Mouse (Mus musculus) small intestine, adult 2 months (tissue): Measurements from ENCODE around the gene Nhp2. TPM values are rescaled to one million over a fixed set of nuclear protein-coding genes. Genes with fewer than 3 reads are reported as not detected.
A peak's percentile ranks its signal among the peaks of the same experiment; 100 is the strongest.
"Not testable (repeated sequence)": the region's sequence is repeated elsewhere in the genome, so short reads cannot be mapped to it uniquely, and the experiment has no call there.

Source experiments
- H3K27ac ChIP-seq: fragments of 200-500 bp; 2 replicates; pipeline ENCODE4 v1.5.1; 2012; ENCODE audit warnings: low read depth, low read length, control low read depth, inconsistent platforms; ENCODE audit not compliant: insufficient read depth
- H3K27me3 ChIP-seq: fragments of 200-500 bp; 2 replicates; pipeline ENCODE4 v1.6.1; 2012; ENCODE audit warnings: mild to moderate bottlenecking, moderate library complexity, low read length, inconsistent platforms; ENCODE audit not compliant: control insufficient read depth, insufficient read depth
- H3K36me3 ChIP-seq: fragments of 200-500 bp; 2 replicates; pipeline ENCODE4 v1.6.1; 2012; ENCODE audit warnings: mild to moderate bottlenecking, low read length, control low read depth, inconsistent platforms; ENCODE audit not compliant: control insufficient read depth, insufficient read depth
- H3K4me1 ChIP-seq: fragments of 200-500 bp; 2 replicates; pipeline ENCODE4 v1.6.1; 2012; ENCODE audit warnings: low read length, inconsistent platforms, mixed read lengths; ENCODE audit not compliant: control insufficient read depth, insufficient read depth, insufficient read length
- H3K4me3 ChIP-seq: fragments of 200-500 bp; 2 replicates; pipeline ENCODE4 v1.5.1; 2012; ENCODE audit warnings: low read depth, mild to moderate bottlenecking, control low read depth, inconsistent platforms, low read length, moderate library complexity
- CTCF ChIP-seq: fragments of 200-500 bp; IDR thresholded peaks from 2 replicates; pipeline ENCODE4 v1.5.1; 2012; ENCODE audit warnings: low read depth, mild to moderate bottlenecking, control low read depth, inconsistent platforms, low read length, moderate library complexity, mixed read lengths; ENCODE audit not compliant: insufficient replicate concordance, insufficient read length; ENCODE audit errors: extremely low read depth
- POLR2A ChIP-seq: fragments of 200-500 bp; IDR thresholded peaks from 2 replicates; pipeline ENCODE4 v1.6.1; 2012; ENCODE audit warnings: low read depth, mild to moderate bottlenecking, control low read depth, inconsistent platforms, low read length, moderate library complexity
- WGBS: fragments of 180-500 bp; shearing (Covaris S2); methylation state at CpG from one replicate; pipeline ENCODE4 v1.1.7; 2018; 5-methylcytosine and 5-hydroxymethylcytosine counted together
- polyA plus RNA-seq: library from polyadenylated mRNA; depleted of rRNA; stranded (reverse); fragments of >200 nt; gene quantifications from 2 replicates; pipeline ENCODE4 v1.2.3, GENCODE M21; 2012

The Nhp2 gene
- polyA plus RNA-seq, 1 experiment: 45.0 TPM

- under 1% methylated on average over 91 of the region's 91 CpGs for WGBS
- Histone ChIP-seq H3K36me3 (peaks cover 33% of the 10 kb centered on the region), H3K4me1 (peaks cover 3% of the 10 kb centered on the region), H3K4me3 (peak within 1 kb of the TSS; percentile 88), H3K27me3 (no peaks in the 10 kb centered on the region), H3K27ac (peak within 1 kb of the TSS; percentile 79)
- TF ChIP-seq CTCF: no peak
- peak; percentile 99 for TF ChIP-seq POLR2A
These were observed 13.0 kb upstream of the Nhp2 start, which contains the start of gene Hnrnpab for GRCm38 (mm10) chr11:51606447-51607095. Gene Hnrnpab, minus strand, starts transcription at chr11:51606847.

GRCm38 (mm10) chr11:51607096-51607738, 12.3 kb upstream of the Nhp2 start:
- no peak for TF ChIP-seq POLR2A
- H3K27ac ChIP-seq: peak overlapping the region; percentile 73
- WGBS: 2% methylated on average over 15 of the region's 15 CpGs

GRCm38 (mm10) chr11:51609266-51609909, 10.1 kb upstream of the Nhp2 start:
- Histone ChIP-seq H3K4me3 (no peak overlapping the region; the same call in 1 of the 2 replicates), H3K27me3 (no peaks in the 10 kb centered on the region), H3K4me1 (peaks cover 4% of the 10 kb centered on the region), H3K27ac (peak overlapping the region; percentile 94), H3K36me3 (peaks cover 8% of the 10 kb centered on the region)
- WGBS: 21% methylated on average over 3 of the region's 3 CpGs
- no peak for TF ChIP-seq POLR2A
- TF ChIP-seq CTCF: no peak

More at GRCm38 (mm10) chr11:51607096-51607738, 12.3 kb upstream of the Nhp2 start:
- Histone ChIP-seq H3K4me3 (peak overlapping the region; percentile 88), H3K36me3 (peaks cover 27% of the 10 kb centered on the region), H3K4me1 (peaks cover 3% of the 10 kb centered on the region), H3K27me3 (no peaks in the 10 kb centered on the region)

GRCm38 (mm10) chr11:51609940-51610339, 9.6 kb upstream of the Nhp2 start:
- not testable (repeated sequence) for H3K27me3 ChIP-seq, H3K36me3 ChIP-seq, H3K4me1 ChIP-seq, H3K4me3 ChIP-seq
- 0 out of 2 replicates have a peak overlapping the region, but pooled peaks have one; percentile 94 for H3K27ac ChIP-seq
- WGBS: 54% methylated on average over 5 of the region's 5 CpGs

GRCm38 (mm10) chr11:51614256-51614655, 5.3 kb upstream of the Nhp2 start:
- Histone ChIP-seq H3K36me3 (no peaks in the 10 kb centered on the region), H3K27me3 (no peaks in the 10 kb centered on the region), H3K4me1 (peaks cover 14% of the 10 kb centered on the region), H3K4me3 (no peak overlapping the region), H3K27ac (peak overlapping the region; percentile 98; the same call in 1 of the 2 replicates)
- 82% methylated on average over 8 of the region's 8 CpGs for WGBS
- TF ChIP-seq CTCF (no peak), POLR2A (no peak)

GRCm38 (mm10) chr11:51615129-51615528, 4.4 kb upstream of the Nhp2 start:
- TF ChIP-seq POLR2A: no peak
- no peak for TF ChIP-seq CTCF
- H3K4me3 ChIP-seq: peak overlapping the region; percentile 65; the same call in 1 of the 2 replicates
- no peaks in the 10 kb centered on the region for H3K36me3 ChIP-seq
- H3K27ac ChIP-seq: peak overlapping the region; percentile 98
- H3K4me1 ChIP-seq: peaks cover 11% of the 10 kb centered on the region
- H3K27me3 ChIP-seq: no peaks in the 10 kb centered on the region
- 5% methylated on average over 7 of the region's 7 CpGs for WGBS

GRCm38 (mm10) chr11:51615601-51616000, 3.9 kb upstream of the Nhp2 start:
- WGBS: 1% methylated on average over 14 of the region's 14 CpGs
- Histone ChIP-seq H3K4me3 (peak overlapping the region; percentile 65), H3K27me3 (no peaks in the 10 kb centered on the region), H3K27ac (peak overlapping the region; percentile 98), H3K36me3 (no peaks in the 10 kb centered on the region), H3K4me1 (peaks cover 12% of the 10 kb centered on the region)
- TF ChIP-seq CTCF (no peak), POLR2A (peak; percentile 79)

GRCm38 (mm10) chr11:51616113-51616512, 3.4 kb upstream of the Nhp2 start:
- 77% methylated on average over 7 of the region's 7 CpGs for WGBS
- not testable (repeated sequence) for H3K4me3 ChIP-seq, H3K36me3 ChIP-seq, H3K27me3 ChIP-seq
- H3K4me1 ChIP-seq: peaks cover 14% of the 10 kb centered on the region
- peak overlapping the region; percentile 23 for H3K27ac ChIP-seq
